Mouse (Mus musculus) hindbrain, embryonic 14.5 days (tissue): ENCODE results near the gene Arsg. TPM values are rescaled to one million over a fixed set of nuclear protein-coding genes. Genes with fewer than 3 reads are reported as not detected.
A peak's percentile ranks its signal among the peaks of the same experiment; 100 is the strongest.

Experiments used
- ATAC-seq: fragments of 200-750 bp; cut with Nextera tagmentation; 2 replicates; pipeline ENCODE4 v1.8.0; 2017; ENCODE audit warnings: moderate number of reproducible peaks, mild to moderate bottlenecking, moderate TSS enrichment, moderate library complexity; ENCODE audit not compliant: low FRiP score
- DNase-seq: peaks from one replicate; pipeline ENCODE4 v3.0.0-alpha.2; 2015; ENCODE audit warnings: low spot score
- H3K27ac ChIP-seq: fragments of 300-500 bp; sonication (generic); 2 replicates; pipeline ENCODE4 v1.5.1; 2014; ENCODE audit warnings: mild to moderate bottlenecking, moderate library complexity
- H3K27me3 ChIP-seq: fragments of 300-500 bp; sonication (generic); 2 replicates; pipeline ENCODE4 v1.6.1; 2014; ENCODE audit warnings: mild to moderate bottlenecking, low read length, mixed read lengths; ENCODE audit not compliant: control insufficient read depth, insufficient read depth
- H3K36me3 ChIP-seq: fragments of 300-500 bp; sonication (generic); replicated peaks from 2 replicates; pipeline ENCODE4 v1.6.1; 2014; ENCODE audit not compliant: control insufficient read depth, insufficient read depth
- H3K4me1 ChIP-seq: fragments of 300-500 bp; sonication (generic); replicated peaks from 2 replicates; pipeline ENCODE4 v1.6.1; 2014; ENCODE audit warnings: antibody characterized with exemption, low read length, mixed read lengths; ENCODE audit not compliant: control insufficient read depth, insufficient read depth
- H3K4me2 ChIP-seq: fragments of 300-500 bp; sonication (generic); replicated peaks from 2 replicates; pipeline ENCODE4 v1.6.1; 2014; ENCODE audit warnings: mild to moderate bottlenecking, moderate library complexity
- H3K4me3 ChIP-seq: fragments of 300-500 bp; sonication (generic); replicated peaks from 2 replicates; pipeline ENCODE4 v1.5.1; 2014; ENCODE audit warnings: mild to moderate bottlenecking, low read length
- H3K9ac ChIP-seq: fragments of 300-500 bp; sonication (generic); 2 replicates; pipeline ENCODE4 v1.6.1; 2014
- H3K9me3 ChIP-seq: fragments of 300-500 bp; sonication (generic); 2 replicates; pipeline ENCODE4 v1.6.1; 2016; ENCODE audit warnings: low read length; ENCODE audit not compliant: control insufficient read depth
- WGBS: fragments of 180-500 bp; shearing (Covaris S2); extraction: QIAGEN DNeasy Blood & Tissue Kit; methylation state at CpG from one replicate; pipeline ENCODE4 v1.1.7; 2014; 5-methylcytosine and 5-hydroxymethylcytosine counted together
- polyA plus RNA-seq: library from polyadenylated mRNA; unstranded; fragments of >200 nt; fragmentation: Nextera tagmentation; extraction: Ambion mirVana; gene quantifications from 2 replicates; pipeline ENCODE4 v1.2.1, GENCODE M21; 2014

The Arsg gene
- polyA plus RNA-seq, 1 experiment from 2014 or later, result 8.8 TPM

- Histone ChIP-seq H3K27ac (no peak overlapping the region), H3K4me1 (no peaks in the 10 kb centered on the region), H3K27me3 (no peaks in the 10 kb centered on the region), H3K4me3 (no peak overlapping the region), H3K9ac (no peak overlapping the region), H3K9me3 (no peaks in the 10 kb centered on the region), H3K4me2 (no peak overlapping the region), H3K36me3 (no peaks in the 10 kb centered on the region)
- ATAC-seq (no peak), DNase-seq (no peak)
- WGBS, result 56% methylated on average over 7 of the region's 7 CpGs
Observed at GRCm38 (mm10) chr11:109520958-109521357, 47.8 kb downstream of the Arsg start.

- ATAC-seq (no peak), DNase-seq (no peak)
- H3K4me1 ChIP-seq, result no peaks in the 10 kb centered on the region
- H3K9ac ChIP-seq, result no peak overlapping the region
- no peaks in the 10 kb centered on the region for H3K27me3 ChIP-seq
- no peaks in the 10 kb centered on the region for H3K9me3 ChIP-seq
- no peak overlapping the region for H3K4me3 ChIP-seq
- no peak overlapping the region for H3K27ac ChIP-seq
- WGBS, result 79% methylated on average over 5 of the region's 5 CpGs
- H3K36me3 ChIP-seq, result no peaks in the 10 kb centered on the region
- no peak overlapping the region for H3K4me2 ChIP-seq
Observed at GRCm38 (mm10) chr11:109524869-109525268, 51.7 kb downstream of the Arsg start.

- ATAC-seq (no peak), DNase-seq (no peak)
- Histone ChIP-seq H3K4me3 (no peak overlapping the region), H3K9me3 (no peaks in the 10 kb centered on the region), H3K27ac (no peak overlapping the region), H3K9ac (no peak overlapping the region), H3K4me2 (no peak overlapping the region), H3K27me3 (no peaks in the 10 kb centered on the region), H3K4me1 (no peaks in the 10 kb centered on the region), H3K36me3 (no peaks in the 10 kb centered on the region)
- 90% methylated on average over 4 of the region's 4 CpGs for WGBS
Observed at GRCm38 (mm10) chr11:109525571-109525970, 52.4 kb downstream of the Arsg start.

DNA sequence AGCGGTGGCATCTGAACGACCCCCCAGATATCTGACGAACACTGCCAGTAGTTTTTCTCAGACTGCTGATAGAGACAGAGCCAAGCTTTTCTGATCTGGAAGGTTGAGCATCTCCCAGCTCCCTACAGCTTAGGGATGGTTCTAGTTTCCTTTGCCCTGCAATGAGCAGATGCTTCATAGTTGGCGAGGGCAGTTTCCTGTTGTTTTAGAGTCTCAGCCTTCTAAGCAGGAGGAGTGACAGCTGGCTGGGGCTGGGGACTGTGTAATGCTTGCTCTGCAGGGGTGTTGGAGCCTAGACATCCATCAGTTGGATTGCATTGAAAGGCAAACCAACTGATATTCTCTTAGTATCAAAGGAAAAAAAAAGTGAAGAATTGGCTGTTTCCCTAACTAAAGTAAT, 56.9 kb downstream of the Arsg start:
- ATAC-seq (no peak), DNase-seq (no peak)
- Histone ChIP-seq H3K9ac (no peak overlapping the region), H3K27ac (no peak overlapping the region), H3K36me3 (no peaks in the 10 kb centered on the region), H3K4me2 (no peak overlapping the region), H3K4me3 (no peak overlapping the region), H3K4me1 (no peaks in the 10 kb centered on the region), H3K9me3 (no peaks in the 10 kb centered on the region), H3K27me3 (no peaks in the 10 kb centered on the region)
- WGBS, result 84% methylated on average over 4 of the region's 4 CpGs

GRCm38 (mm10) chr11:109535966-109536365, 62.8 kb downstream of the Arsg start:
- no peak overlapping the region for H3K9ac ChIP-seq
- no peaks in the 10 kb centered on the region for H3K4me1 ChIP-seq
- no peaks in the 10 kb centered on the region for H3K36me3 ChIP-seq
- H3K4me2 ChIP-seq, result no peak overlapping the region
- H3K27me3 ChIP-seq, result no peaks in the 10 kb centered on the region
- H3K9me3 ChIP-seq, result no peaks in the 10 kb centered on the region
- WGBS, result 89% methylated on average over 6 of the region's 6 CpGs
- no peak for DNase-seq
- H3K27ac ChIP-seq, result no peak overlapping the region
- no peak overlapping the region for H3K4me3 ChIP-seq
- no peak for ATAC-seq

GRCm38 (mm10) chr11:109536939-109537338, 63.8 kb downstream of the Arsg start:
- no peaks in the 10 kb centered on the region for H3K36me3 ChIP-seq
- H3K4me1 ChIP-seq, result no peaks in the 10 kb centered on the region
- WGBS, result 84% methylated on average over 5 of the region's 5 CpGs
- no peak overlapping the region for H3K4me2 ChIP-seq
- no peak overlapping the region for H3K9ac ChIP-seq
- no peak overlapping the region for H3K4me3 ChIP-seq
- DNase-seq (no peak), ATAC-seq (no peak)
- H3K9me3 ChIP-seq, result no peaks in the 10 kb centered on the region
- H3K27ac ChIP-seq, result no peak overlapping the region
- H3K27me3 ChIP-seq, result no peaks in the 10 kb centered on the region

DNA sequence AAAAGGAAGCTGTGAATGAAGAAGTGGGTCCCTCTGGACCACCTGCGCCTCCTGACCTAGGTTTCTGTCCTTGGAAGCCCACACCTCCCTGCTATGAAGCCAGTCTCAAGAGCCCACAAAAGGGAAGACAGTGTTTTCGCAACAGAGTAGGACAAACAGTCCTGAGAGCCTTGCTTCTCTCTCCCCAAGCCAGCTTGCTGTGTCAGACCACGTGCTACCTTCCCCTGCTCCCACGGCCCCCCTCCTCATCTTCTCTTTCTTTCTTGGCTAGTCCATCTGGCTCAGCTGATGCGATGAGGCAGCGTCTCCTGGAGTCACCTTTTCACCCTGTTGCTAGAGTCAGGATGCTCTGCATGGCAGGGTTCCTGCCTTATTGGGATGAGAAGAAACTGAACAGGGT, 66.1 kb downstream of the Arsg start:
- no peak overlapping the region for H3K27ac ChIP-seq
- H3K4me1 ChIP-seq, result no peaks in the 10 kb centered on the region
- WGBS, result 45% methylated on average over 6 of the region's 6 CpGs
- no peak overlapping the region for H3K9ac ChIP-seq
- no peak for ATAC-seq
- H3K4me2 ChIP-seq, result no peak overlapping the region
- no peaks in the 10 kb centered on the region for H3K36me3 ChIP-seq
- no peak overlapping the region for H3K4me3 ChIP-seq
- H3K27me3 ChIP-seq, result no peaks in the 10 kb centered on the region
- H3K9me3 ChIP-seq, result no peaks in the 10 kb centered on the region
- peak; percentile 29 for DNase-seq

DNA sequence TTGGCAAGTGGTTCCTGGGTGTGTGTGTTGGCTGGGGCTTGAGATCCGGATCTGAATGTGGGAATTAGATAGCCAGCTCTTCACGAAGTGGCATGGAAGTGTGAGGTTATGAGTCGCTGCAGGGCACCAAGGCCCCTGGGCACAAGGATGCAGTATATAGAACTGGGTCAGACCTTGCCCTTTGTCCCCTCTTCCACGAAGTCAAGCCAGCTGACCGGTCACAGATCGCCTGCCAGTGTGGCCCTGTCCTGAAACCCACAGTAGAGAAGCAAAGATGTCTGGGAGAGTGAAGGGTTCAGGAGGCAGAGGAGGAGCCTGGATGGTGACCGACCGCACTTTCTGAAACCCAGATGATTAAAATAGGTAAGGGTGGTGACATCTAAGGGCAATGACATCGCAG, 70.3 kb downstream of the Arsg start:
- H3K4me3 ChIP-seq, result no peak overlapping the region
- H3K27ac ChIP-seq, result no peak overlapping the region
- H3K4me1 ChIP-seq, result no peaks in the 10 kb centered on the region
- no peak overlapping the region for H3K4me2 ChIP-seq
- no peak overlapping the region for H3K9ac ChIP-seq
- no peaks in the 10 kb centered on the region for H3K9me3 ChIP-seq
- ATAC-seq, result no peak
- DNase-seq, result no peak
- 81% methylated on average over 9 of the region's 9 CpGs for WGBS
- H3K36me3 ChIP-seq, result no peaks in the 10 kb centered on the region
- H3K27me3 ChIP-seq, result no peaks in the 10 kb centered on the region

- Histone ChIP-seq H3K27me3 (no peaks in the 10 kb centered on the region), H3K4me2 (no peak overlapping the region), H3K4me3 (no peak overlapping the region), H3K9ac (no peak overlapping the region), H3K27ac (no peak overlapping the region), H3K4me1 (no peaks in the 10 kb centered on the region), H3K9me3 (no peaks in the 10 kb centered on the region), H3K36me3 (no peaks in the 10 kb centered on the region)
- no peak for ATAC-seq
- DNase-seq, result no peak
- 70% methylated on average over 7 of the region's 7 CpGs for WGBS
Observed at GRCm38 (mm10) chr11:109544432-109544831, 71.3 kb downstream of the Arsg start.

- Histone ChIP-seq H3K4me3 (no peak overlapping the region), H3K9ac (no peak overlapping the region), H3K36me3 (no peaks in the 10 kb centered on the region), H3K27ac (no peak overlapping the region), H3K4me1 (no peaks in the 10 kb centered on the region), H3K9me3 (no peaks in the 10 kb centered on the region), H3K27me3 (no peaks in the 10 kb centered on the region), H3K4me2 (no peak overlapping the region)
- ATAC-seq (no peak), DNase-seq (no peak)
- 79% methylated on average over 7 of the region's 7 CpGs for WGBS
Observed at GRCm38 (mm10) chr11:109545265-109545664, 72.1 kb downstream of the Arsg start.
